Mouse (Mus musculus): Measurements from ENCODE around the gene Cant1. TPM values are rescaled to one million over a fixed set of nuclear protein-coding genes. Genes with fewer than 3 reads are reported as not detected.

Gene Cant1
- polyA plus RNA-seq, 1 experiment from 2014 or later: 7.8 TPM

- WGBS (ENCODE audit: insufficient replicate concordance): 3% methylated on average over 11 of the region's 12 CpGs
- Histone ChIP-seq H3K36me3 (replicated peaks; ENCODE audit: insufficient read depth, low read length) (peaks cover 8% of the 10 kb centered on the region; the same call in 1 of the 2 replicates), H3K27ac (ENCODE audit: low read depth) (peak overlapping the region; percentile 86), H3K9ac (replicated peaks) (peak overlapping the region; percentile 93), H3K4me3 (ENCODE audit: low read depth, low read length) (peak overlapping the region; percentile 75), H3K4me2 (ENCODE audit: low read depth, low read length) (peak overlapping the region; percentile 82), H3K4me1 (ENCODE audit: insufficient read depth) (peaks cover 15% of the 10 kb centered on the region), H3K27me3 (ENCODE audit: insufficient read depth, low read length) (no peaks in the 10 kb centered on the region), H3K9me3 (ENCODE audit: low read length) (no peaks in the 10 kb centered on the region)
- no peak for ATAC-seq
- no peak for DNase-seq
- TF ChIP-seq EP300 (IDR thresholded peaks at IDR 0.05; ENCODE audit: low read depth) (no peak), CTCF (IDR thresholded peaks at IDR 0.05; ENCODE audit: low read depth) (no peak; the same call in 1 of the 2 replicates)
These were observed 448 bp downstream of the Cant1 start for GRCm38 (mm10) chr11:118418442-118418833.

DNA sequence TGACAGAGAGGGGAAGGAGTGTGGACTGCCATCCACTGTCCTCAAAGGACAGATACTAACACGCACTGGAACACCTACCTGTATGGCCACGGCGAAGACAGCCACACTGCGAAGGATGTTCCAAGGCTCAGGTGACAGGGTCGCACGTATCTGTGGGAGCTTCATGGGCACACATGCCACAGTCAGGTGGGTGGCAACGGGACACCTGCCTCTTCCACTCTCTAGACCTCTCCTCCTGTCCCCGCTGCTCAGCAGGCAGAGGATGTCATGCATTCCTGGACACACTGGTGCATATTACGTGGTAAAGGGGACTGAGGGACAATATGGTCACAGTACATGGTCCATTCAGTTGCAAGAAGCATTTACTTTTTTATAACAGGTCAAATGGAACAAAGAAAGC lies 1.4 kb downstream of the Cant1 start:
- Histone ChIP-seq H3K4me3 (ENCODE audit: low read depth, low read length) (peak overlapping the region; percentile 75; the same call in 1 of the 2 replicates), H3K27me3 (ENCODE audit: insufficient read depth, low read length) (no peaks in the 10 kb centered on the region), H3K4me1 (ENCODE audit: insufficient read depth) (peaks cover 14% of the 10 kb centered on the region), H3K27ac (ENCODE audit: low read depth) (no peak overlapping the region), H3K9ac (replicated peaks) (no peak overlapping the region), H3K4me2 (ENCODE audit: low read depth, low read length) (peak overlapping the region; percentile 82), H3K9me3 (ENCODE audit: low read length) (no peaks in the 10 kb centered on the region), H3K36me3 (replicated peaks; ENCODE audit: insufficient read depth, low read length) (peaks cover 8% of the 10 kb centered on the region; the same call in 1 of the 2 replicates)
- ATAC-seq: no peak
- DNase-seq: no peak
- no peak for TF ChIP-seq CTCF (IDR thresholded peaks at IDR 0.05; ENCODE audit: low read depth)
- no peak for TF ChIP-seq EP300 (IDR thresholded peaks at IDR 0.05; ENCODE audit: low read depth)
- 95% methylated on average over 9 of the region's 9 CpGs for WGBS (ENCODE audit: insufficient replicate concordance)

DNA sequence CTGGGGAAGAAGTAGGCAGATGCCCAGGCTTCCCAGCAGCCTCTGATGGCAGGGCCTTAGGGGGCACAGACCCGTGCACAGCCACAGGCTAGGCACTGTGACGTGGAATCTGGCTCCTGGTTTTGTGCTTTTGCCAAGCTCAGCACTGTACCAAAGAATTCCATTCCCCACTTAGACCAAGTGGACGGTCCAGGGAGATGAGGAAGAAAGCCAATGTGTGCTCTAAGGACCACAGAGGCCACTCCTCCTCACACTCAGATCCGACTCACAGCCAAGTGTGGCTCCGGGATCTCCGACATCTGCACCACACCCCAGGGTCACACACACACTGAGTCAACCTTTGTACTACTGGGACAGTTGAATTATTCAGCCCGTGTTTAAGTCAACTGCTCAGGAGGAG lies 2.8 kb downstream of the Cant1 start:
- 80% methylated on average over 7 of the region's 7 CpGs for WGBS (ENCODE audit: insufficient replicate concordance)
- ATAC-seq: no peak
- H3K4me3 ChIP-seq (ENCODE audit: low read depth, low read length): no peak overlapping the region
- no peak overlapping the region for H3K27ac ChIP-seq (ENCODE audit: low read depth)
- no peaks in the 10 kb centered on the region for H3K27me3 ChIP-seq (ENCODE audit: insufficient read depth, low read length)
- TF ChIP-seq CTCF (IDR thresholded peaks at IDR 0.05; ENCODE audit: low read depth): no peak
- no peak for TF ChIP-seq EP300 (IDR thresholded peaks at IDR 0.05; ENCODE audit: low read depth)
- peaks cover 10% of the 10 kb centered on the region; the same call in 1 of the 2 replicates for H3K36me3 ChIP-seq (replicated peaks; ENCODE audit: insufficient read depth, low read length)
- H3K9me3 ChIP-seq (ENCODE audit: low read length): no peaks in the 10 kb centered on the region
- H3K4me2 ChIP-seq (ENCODE audit: low read depth, low read length): no peak overlapping the region
- no peak for DNase-seq
- H3K4me1 ChIP-seq (ENCODE audit: insufficient read depth): peaks cover 14% of the 10 kb centered on the region
- no peak overlapping the region for H3K9ac ChIP-seq (replicated peaks)

DNA sequence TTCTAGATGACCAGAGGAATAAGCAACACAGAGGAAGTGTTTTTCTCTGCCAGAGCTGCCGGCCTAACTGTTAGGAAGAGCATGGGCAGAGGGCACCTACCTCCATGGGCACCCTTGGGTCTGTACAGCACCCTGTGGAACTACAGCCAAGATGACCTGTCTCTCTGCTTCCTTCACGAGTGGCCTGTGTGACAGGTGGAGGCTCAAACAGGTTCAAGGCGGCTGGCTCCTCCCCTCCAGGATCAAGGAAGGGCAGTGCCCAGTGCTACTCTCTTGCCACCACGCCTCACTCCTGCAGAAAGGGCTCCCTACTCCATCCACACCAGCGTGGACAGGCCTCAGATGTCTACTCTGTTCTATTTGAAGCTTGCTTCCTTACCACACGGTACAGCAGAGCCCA lies 3.3 kb downstream of the Cant1 start:
- Histone ChIP-seq H3K27me3 (ENCODE audit: insufficient read depth, low read length) (no peaks in the 10 kb centered on the region), H3K36me3 (replicated peaks; ENCODE audit: insufficient read depth, low read length) (peaks cover 14% of the 10 kb centered on the region), H3K9ac (replicated peaks) (no peak overlapping the region), H3K4me1 (ENCODE audit: insufficient read depth) (peaks cover 14% of the 10 kb centered on the region), H3K27ac (ENCODE audit: low read depth) (no peak overlapping the region), H3K9me3 (ENCODE audit: low read length) (no peaks in the 10 kb centered on the region), H3K4me3 (ENCODE audit: low read depth, low read length) (no peak overlapping the region), H3K4me2 (ENCODE audit: low read depth, low read length) (no peak overlapping the region)
- ATAC-seq: no peak
- DNase-seq: no peak
- TF ChIP-seq EP300 (IDR thresholded peaks at IDR 0.05; ENCODE audit: low read depth) (no peak), CTCF (IDR thresholded peaks at IDR 0.05; ENCODE audit: low read depth) (no peak)
- WGBS (ENCODE audit: insufficient replicate concordance): 81% methylated on average over 6 of the region's 6 CpGs

DNA sequence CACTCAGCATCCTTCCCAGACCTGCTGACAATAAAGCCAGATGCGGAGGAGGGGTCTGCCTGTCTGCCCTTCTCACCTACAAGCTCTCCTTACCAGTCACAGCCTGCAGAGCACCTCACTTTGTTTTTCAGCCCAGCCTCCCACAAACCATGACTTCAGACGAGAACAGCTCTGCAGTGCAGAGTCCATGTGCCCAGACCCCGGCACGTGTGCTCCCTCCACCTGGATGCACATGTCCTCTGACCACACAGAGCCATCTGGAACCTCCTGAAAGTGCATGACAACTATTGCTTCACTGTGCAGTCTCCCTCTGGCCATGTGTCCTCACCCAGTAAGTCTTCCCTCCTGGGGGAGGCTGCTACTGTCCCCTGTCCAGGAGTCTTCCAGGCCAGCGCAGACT lies 4.6 kb downstream of the Cant1 start:
- Histone ChIP-seq H3K27me3 (ENCODE audit: insufficient read depth, low read length) (no peaks in the 10 kb centered on the region), H3K9ac (replicated peaks) (no peak overlapping the region), H3K4me2 (ENCODE audit: low read depth, low read length) (no peak overlapping the region), H3K4me3 (ENCODE audit: low read depth, low read length) (no peak overlapping the region), H3K27ac (ENCODE audit: low read depth) (no peak overlapping the region), H3K4me1 (ENCODE audit: insufficient read depth) (peaks cover 8% of the 10 kb centered on the region), H3K36me3 (replicated peaks; ENCODE audit: insufficient read depth, low read length) (peaks cover 27% of the 10 kb centered on the region), H3K9me3 (ENCODE audit: low read length) (no peaks in the 10 kb centered on the region)
- ATAC-seq (no peak), DNase-seq (no peak)
- 88% methylated on average over 5 of the region's 5 CpGs for WGBS (ENCODE audit: insufficient replicate concordance)
- TF ChIP-seq EP300 (IDR thresholded peaks at IDR 0.05; ENCODE audit: low read depth): no peak

GRCm38 (mm10) chr11:118413055-118413454 lies 5.8 kb downstream of the Cant1 start:
- Histone ChIP-seq H3K27me3 (ENCODE audit: insufficient read depth, low read length) (no peaks in the 10 kb centered on the region), H3K9ac (replicated peaks) (no peak overlapping the region), H3K4me3 (ENCODE audit: low read depth, low read length) (no peak overlapping the region), H3K36me3 (replicated peaks; ENCODE audit: insufficient read depth, low read length) (peaks cover 30% of the 10 kb centered on the region), H3K27ac (ENCODE audit: low read depth) (no peak overlapping the region), H3K9me3 (ENCODE audit: low read length) (no peaks in the 10 kb centered on the region), H3K4me1 (ENCODE audit: insufficient read depth) (peaks cover 5% of the 10 kb centered on the region), H3K4me2 (ENCODE audit: low read depth, low read length) (no peak overlapping the region)
- ATAC-seq (no peak), DNase-seq (no peak)
- 83% methylated on average over 4 of the region's 4 CpGs for WGBS (ENCODE audit: insufficient replicate concordance)
- TF ChIP-seq EP300 (IDR thresholded peaks at IDR 0.05; ENCODE audit: low read depth): no peak
- TF ChIP-seq CTCF (IDR thresholded peaks at IDR 0.05; ENCODE audit: low read depth): no peak

- H3K27ac ChIP-seq (ENCODE audit: low read depth): no peak overlapping the region
- no peak overlapping the region for H3K4me3 ChIP-seq (ENCODE audit: low read depth, low read length)
- H3K4me2 ChIP-seq (ENCODE audit: low read depth, low read length): no peak overlapping the region
- peaks cover 33% of the 10 kb centered on the region for H3K36me3 ChIP-seq (replicated peaks; ENCODE audit: insufficient read depth, low read length)
- no peaks in the 10 kb centered on the region for H3K27me3 ChIP-seq (ENCODE audit: insufficient read depth, low read length)
- WGBS (ENCODE audit: insufficient replicate concordance): 90% methylated on average over 2 of the region's 2 CpGs
- no peak for ATAC-seq
- no peak for TF ChIP-seq EP300 (IDR thresholded peaks at IDR 0.05; ENCODE audit: low read depth)
- TF ChIP-seq CTCF (IDR thresholded peaks at IDR 0.05; ENCODE audit: low read depth): no peak
- peaks cover under 1% of the 10 kb centered on the region; the same call in 1 of the 2 replicates for H3K4me1 ChIP-seq (ENCODE audit: insufficient read depth)
- no peaks in the 10 kb centered on the region for H3K9me3 ChIP-seq (ENCODE audit: low read length)
- no peak overlapping the region for H3K9ac ChIP-seq (replicated peaks)
- no peak for DNase-seq
These were observed 6.3 kb downstream of the Cant1 start for GRCm38 (mm10) chr11:118412601-118413000.
